Mouse (Mus musculus): Measurements from ENCODE around the gene Zfp740.
"Not testable (repeated sequence)": the region's sequence is repeated elsewhere in the genome, so short reads cannot be mapped to it uniquely, and the experiment has no call there.

The Zfp740 gene

DNA sequence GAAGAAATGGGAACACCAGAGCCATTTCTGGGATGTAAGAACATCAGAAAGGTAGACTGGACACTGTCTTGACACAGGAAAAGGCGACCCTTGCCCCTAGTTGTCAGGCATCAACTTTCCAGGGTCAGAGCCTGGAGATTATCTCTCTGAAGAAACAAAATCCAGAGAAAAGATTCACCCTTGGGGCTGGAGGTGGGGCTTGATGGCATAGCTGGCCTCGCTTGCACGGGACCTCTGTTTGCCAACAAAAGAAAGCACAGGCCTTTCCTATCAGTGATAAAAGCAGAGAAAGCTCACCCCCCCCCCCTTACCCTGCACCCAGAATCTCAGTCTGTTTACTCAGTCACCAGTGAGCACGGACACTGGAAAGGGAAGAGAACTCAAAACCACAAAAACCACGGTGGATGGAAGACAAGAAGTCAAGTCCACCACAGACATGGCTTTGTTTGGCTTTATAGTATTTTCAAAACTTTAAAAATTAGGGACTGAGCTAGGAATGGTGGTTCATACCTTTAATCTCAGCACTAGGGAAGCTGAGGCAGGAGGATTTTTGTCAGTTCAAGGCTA, 10.1 kb upstream of the Zfp740 start:
- DNase-seq (ENCODE audit: low spot score in 2 of 2), result no peak

DNA sequence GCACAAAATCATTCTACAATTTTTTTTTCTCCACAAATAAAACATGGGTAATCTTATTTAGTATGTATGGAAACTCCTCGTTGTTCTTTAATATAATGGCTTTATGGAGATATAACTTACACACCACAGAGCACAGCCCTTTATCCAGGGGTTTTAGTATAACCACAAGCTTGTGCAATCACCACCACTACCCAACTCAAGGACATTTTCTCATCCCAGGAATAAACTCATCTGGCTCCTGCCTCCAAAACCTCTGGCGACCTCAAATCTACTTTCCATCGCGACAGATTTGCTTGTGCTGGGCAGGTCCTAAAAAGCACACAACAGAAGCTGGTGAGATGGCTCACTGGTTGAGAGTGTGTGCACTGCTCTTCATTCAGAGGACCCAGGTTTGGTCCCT, 9.4 kb upstream of the Zfp740 start:
- no peak for DNase-seq (ENCODE audit: low spot score in 2 of 2)

DNA sequence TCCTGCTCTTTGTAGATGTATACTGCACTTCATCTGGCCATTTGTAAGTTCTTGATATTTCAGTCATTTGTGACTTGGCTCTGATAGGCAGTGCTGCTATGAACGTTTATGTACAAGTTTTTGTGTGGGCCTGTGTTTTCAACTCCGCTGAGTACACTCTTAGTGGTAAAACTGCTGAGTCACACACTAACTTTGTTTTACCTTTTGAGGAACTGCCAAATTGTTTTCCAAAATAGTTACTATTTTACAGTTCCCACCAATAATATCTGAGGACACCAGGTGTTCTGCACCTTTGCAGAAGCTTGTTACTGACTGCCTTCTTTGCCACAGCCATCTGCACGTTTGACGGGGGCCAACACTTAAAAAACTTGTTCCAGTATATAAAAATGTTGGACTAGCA, 8.6 kb upstream of the Zfp740 start:
- no peak for DNase-seq (ENCODE audit: low spot score in 2 of 2)

DNA sequence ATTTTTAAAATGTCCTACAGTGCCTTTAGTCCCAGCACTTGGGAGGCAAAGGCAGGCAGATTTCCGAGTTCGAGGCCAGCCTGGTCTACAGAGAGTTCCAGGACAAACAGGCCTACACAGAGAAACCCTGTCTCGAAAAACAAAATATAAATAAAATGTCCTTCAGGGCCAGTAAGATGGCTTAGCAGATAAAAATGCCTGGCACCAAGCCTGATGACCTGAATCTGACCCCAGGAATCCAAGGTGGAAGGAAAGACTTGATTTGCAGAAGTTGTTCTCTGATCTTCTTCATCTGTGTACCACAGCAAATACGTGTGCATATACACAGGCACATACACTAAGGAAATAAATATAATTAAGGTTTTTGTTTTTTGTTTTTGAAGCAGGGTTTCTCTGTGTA, 7.7 kb upstream of the Zfp740 start:
- DNase-seq (ENCODE audit: low spot score in 2 of 2), result no peak

DNA sequence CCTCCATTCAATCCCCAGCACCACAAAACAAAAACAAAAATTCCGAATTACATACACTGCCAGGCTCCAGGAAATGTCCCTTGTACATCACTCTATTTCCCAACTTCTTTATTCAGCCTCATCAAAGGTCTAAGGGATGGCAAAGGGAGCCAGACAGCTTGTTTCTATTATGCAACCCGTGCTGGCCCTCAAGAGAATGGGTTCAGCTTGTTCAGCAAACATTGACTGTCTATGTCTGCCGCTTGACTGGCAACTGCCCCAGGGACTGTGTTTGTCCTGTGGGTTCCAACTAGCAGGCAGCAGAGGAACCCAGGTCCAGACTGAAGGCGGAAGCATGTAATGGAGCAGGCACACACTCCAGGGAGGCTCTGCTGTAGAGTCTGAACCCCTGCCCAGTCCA, 4.2 kb upstream of the Zfp740 start:
- DNase-seq (ENCODE audit: low spot score in 2 of 2), result no peak

DNA sequence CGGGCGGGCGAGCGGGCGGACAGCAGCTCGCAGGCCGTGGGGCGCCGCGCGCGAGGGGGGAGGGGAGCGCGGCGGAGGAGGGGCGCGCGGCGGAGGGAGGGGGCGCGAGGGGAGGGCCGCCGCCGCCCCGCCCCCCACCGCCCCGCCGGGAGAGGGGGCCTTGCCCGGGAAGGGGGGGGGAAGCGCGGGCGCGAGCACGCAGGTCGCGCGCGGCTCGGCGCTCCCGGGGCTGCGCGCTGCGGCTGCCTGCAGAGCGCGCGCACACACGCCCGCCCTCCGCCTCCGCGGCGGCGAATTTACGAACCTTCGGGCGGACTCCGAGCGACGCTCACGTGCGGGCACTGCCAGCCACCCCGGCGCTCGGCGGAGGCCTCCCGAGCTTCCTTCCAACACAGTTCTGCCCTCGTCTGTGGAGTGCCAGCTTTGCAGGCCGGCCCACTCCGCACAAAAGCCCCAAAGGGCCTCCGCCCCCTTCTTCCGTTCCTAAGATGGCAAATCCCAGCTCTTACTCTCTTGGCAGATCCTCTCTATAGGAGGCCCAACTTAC, 859 bp downstream of the Zfp740 start:
- peak; percentile 68 to 72 for DNase-seq (ENCODE audit: low spot score in 2 of 2)

DNA sequence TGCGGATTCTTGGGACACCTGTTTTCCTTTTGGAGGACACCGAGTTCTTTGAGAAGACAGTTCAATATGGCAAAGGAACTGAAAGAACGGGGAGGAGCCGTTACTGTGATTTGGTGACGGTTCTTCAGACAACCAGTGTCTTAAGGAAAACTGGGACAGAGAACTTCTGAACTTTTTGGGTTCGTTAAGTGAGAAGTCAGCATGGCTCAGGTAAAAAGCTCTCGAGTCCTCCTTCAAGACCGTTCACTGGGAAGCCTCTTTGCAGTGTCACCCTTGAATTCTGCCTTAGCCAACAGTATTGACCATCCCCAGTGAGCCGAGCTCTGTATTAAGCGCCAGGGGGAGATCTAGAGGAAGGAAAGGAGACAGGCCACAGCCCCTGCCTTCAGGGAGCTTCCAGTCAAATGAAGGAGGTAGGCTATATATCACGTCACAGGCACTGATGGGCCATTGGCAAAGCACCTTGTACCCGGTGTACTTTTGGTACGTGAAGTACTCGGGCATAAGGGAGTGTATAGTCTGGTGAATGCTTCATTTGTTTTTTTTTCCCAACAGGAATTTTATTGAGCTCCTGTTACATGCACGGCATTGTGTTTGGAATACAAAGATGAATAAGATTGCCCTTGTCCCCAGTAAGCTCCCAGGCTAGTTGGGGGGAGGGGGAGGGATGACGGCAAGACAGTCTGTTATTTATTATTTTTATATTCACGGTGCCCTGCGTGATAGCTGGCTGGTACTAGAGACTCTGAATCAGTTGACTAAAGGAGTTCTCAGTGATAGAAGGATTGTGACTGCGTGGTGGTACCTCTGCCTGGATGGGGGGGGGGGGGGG, 1.8 kb downstream of the Zfp740 start, which contains the start of gene Csad:
Csad (minus strand) TSS at position 51 of the 832 bp plus-strand sequence.
- DNase-seq (ENCODE audit: low spot score in 2 of 2), result no peak

DNA sequence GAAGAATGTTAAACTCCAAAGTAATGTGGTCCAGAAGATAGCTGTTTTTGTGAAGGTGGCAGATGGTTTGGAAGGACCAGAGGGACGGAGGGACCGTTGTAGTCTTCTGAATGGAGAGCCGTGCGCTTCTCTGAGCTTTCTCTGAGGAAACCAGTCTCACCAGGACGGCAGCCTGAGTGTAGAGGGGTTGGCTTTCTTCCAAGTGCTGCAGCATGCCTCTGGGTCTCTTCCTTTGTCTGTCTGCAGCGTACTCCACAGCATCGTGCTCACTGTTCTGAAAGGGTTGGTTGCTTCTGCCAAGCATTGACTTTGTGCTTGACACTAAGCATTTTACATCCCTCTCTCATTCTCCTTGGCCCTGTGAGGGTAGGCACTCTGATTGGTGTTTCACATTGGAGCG, 2.7 kb downstream of the Zfp740 start:
- DNase-seq (ENCODE audit: low spot score in 2 of 2), result no peak

DNA sequence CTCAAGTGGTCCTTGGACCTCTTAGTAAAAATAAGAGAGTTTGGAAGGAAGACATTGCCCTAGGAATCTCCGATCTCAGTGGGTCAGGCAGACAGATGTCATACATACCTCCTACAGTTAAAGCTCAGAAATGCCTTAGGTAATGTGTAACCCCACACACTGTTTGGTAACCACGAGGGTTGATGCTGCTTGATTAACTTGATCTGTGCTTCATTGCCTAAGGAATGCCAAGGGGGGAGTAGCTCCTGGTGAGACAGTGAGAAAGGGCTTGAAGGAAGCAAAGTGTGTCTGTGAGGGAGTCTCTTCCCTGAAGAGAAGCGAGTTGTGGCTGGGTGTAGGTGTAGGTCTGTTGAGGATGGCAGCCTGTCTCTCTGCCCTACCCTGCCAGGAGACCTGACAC, 4.3 kb downstream of the Zfp740 start:
- no peak for DNase-seq (ENCODE audit: low spot score in 2 of 2)

DNA sequence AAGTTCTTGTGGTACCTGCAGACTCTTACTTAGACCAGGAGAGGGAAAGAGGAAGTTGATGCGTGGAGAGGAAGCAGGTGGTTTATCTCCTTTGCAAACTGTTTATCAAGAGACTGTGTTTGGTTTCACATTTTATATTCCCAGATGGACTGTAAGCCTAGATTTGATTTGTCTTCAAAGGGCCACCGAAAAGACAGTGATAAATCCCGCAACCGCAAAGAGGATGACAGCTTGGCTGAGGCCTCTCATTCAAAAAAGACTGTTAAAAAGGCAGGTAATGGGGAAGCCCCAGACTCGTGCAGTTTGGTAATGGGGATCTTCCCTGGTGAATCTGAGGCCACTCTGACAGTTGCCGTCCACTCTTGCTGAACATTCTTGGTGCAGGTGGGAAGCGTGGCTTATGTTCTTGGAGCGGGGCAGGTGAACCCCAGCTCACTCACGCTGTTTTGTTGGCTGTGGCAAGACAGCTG, 5.1 kb downstream of the Zfp740 start:
- DNase-seq (ENCODE audit: low spot score in 2 of 2), result no peak

DNA sequence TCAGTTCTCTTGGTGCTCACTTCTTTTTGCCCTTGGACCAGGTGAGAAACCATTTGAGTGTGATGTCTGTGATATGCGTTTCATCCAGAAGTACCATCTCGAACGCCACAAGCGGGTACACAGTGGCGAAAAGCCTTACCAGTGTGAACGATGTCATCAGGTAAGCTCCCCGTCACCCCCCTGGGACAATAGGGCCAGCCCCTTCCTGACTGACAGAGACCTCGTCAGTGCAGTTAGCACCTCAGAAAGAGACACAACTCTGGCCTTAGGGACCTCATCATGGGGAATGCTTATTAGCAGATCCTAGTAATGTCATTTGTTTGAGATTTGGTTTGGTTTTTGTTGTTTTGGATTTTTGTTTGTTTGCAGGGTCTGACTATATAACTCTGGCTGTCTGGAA, 6.1 kb downstream of the Zfp740 start:
- DNase-seq (ENCODE audit: low spot score in 2 of 2), result no peak

DNA sequence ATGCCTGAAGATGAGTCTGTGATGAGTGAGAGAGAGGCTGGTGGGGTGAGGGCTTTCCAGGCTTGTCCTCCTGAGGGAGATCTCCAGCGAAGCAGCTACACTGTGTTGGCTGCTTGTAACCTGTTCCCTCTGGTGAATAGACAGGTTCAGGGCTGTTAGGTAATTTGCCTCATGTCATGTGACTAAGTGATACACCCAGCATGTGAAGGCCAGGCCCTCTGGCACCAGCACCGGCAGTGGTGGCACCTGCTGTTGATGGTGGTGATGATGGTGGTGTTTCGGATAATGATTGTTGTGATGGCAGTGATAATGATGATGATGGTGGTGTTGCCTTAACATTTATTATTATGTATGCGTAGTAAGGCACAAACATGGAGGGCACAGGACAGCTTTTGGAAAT, 7.8 kb downstream of the Zfp740 start:
- no peak for DNase-seq (ENCODE audit: low spot score in 2 of 2)

DNA sequence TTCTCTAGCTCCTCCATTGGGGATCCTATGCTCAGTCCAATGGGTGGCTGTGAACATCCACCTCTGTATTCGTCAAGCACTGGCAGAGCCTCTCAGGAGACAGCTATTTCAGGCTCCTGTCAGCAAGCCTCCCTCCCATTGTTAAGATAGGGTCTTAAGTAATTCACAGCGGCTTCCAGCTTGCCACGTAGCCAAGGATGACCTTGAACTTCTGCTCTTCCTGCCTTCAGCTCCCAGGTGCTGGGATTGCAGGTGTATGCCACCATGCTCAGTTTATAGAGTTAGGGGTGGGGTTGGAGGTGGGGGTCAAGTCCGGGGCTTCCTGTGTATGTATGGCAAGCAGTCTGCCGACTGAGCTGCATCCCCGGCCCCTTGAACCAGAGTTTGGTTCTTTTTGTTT, 8.8 kb downstream of the Zfp740 start:
- no peak for DNase-seq (ENCODE audit: low spot score in 2 of 2)

DNA sequence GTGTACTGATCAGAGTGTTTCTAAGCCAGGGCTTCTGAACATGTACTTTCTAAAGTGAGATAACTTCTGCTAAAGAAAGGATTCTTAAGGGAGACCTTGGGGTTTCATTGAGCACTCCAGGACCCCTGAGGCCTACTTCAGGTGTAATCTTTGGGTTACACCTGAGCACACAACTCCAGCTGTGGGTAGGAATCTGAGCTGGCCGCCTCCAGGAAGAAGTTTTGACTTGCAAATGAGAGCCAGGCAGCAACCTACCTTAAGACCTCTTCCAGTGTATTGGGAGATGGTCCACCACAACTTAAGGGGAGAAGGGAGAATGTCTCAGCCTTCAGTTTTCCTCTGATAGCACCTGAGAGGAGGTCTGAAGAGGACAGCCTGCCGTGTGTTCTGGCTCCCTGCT, 11.1 kb downstream of the Zfp740 start:
- no peak for DNase-seq (ENCODE audit: low spot score in 2 of 2)

DNA sequence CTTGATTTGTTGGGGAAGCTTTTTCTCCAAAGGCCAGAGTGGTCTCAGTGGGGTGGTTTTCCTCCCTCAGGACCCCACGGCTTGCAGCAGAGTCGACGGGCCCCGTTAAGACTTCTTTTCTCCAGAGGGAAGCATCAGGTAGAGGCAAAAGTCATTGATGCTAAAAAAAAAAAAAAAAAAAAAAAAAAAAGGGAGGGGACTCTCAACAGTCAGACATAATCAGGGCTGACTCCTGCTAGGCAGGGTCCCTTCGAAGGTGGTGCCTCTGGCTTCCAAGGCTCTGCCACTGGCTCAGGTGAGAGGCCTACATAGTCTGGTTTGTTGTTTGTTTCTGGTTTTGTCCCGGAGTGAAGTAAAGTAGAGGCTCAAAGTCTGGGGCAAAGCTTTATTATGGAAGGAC, 12.6 kb downstream of the Zfp740 start:
- no peak for DNase-seq (ENCODE audit: low spot score in 2 of 2)

DNA sequence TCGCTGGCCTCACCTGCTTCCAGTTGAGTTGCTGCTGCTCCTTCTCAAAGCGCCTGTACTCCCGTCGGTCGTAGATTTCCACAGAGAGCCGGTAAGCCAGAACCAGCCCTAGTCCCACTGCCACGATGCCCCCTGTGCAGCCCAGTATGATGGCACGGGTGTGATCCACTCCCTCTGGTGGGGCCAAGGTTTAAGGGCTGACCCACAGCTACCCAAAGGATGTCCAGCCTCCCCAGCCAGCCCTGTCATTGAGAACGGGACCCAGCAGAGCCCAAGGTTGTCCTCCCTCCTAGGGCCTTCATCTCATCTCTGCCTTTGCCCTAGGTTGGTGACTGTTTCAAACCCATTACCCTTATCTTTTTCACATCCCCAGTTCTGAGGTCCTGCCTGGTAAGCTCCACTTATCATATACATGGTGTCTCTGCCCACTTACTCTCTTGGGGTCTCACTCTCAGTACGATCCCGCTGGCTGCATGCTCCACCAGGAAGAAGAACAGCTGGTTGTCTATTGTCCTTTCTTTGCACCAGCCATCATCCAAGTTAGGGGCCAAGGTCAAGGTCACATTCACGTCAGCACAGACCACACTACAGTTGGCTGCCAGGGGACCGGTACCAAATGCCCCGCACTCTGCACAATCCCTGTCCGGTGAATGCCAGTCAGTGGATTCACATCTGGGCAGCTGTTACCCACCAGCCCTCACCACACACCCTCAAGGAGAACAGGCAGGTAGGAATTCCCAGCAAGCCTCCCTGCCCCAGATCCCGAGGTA, 13.6 kb downstream of the Zfp740 start:
- no peak for DNase-seq (ENCODE audit: low spot score in 2 of 2)

DNA sequence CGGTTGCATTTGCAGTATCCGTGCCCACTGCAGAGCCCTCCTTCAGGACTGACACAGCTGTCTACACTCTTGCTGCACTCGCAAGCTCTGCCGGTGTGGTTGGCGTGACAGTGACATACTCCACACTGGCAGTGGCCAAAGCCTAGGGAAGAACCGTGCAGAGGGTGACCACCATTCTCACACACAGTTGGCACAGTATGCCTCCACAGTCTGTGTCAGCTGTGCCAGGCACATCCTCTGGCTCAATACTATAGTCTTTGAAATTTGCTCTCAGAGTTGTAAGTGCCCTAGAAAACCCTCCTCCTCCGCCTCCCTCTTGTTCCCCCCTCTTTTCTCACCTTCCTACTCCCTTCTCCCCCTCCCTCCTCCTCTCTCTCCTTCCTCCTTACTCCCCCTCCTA, 14.3 kb downstream of the Zfp740 start:
- DNase-seq (ENCODE audit: low spot score in 2 of 2), result no peak

DNA sequence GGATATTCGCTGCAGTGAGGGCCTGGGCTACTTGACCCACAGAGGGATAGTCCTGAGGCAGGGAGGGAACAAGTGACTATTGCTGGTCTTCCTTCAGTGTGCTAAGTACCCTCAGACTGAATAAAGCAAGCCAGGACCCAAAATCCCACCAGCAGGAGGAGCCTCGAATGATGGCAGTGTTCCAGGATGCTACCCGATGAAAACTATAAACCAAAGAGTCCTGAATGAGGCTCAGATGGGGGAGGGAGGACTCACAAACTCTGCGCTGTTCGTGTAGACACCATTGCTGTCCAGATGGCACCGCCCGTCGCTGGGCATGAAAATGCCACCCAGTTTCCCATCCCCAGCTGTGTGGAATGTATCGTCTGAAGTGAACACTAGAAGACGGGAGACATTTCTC, 19.3 kb downstream of the Zfp740 start:
- no peak for DNase-seq (ENCODE audit: low spot score in 2 of 2)

DNA sequence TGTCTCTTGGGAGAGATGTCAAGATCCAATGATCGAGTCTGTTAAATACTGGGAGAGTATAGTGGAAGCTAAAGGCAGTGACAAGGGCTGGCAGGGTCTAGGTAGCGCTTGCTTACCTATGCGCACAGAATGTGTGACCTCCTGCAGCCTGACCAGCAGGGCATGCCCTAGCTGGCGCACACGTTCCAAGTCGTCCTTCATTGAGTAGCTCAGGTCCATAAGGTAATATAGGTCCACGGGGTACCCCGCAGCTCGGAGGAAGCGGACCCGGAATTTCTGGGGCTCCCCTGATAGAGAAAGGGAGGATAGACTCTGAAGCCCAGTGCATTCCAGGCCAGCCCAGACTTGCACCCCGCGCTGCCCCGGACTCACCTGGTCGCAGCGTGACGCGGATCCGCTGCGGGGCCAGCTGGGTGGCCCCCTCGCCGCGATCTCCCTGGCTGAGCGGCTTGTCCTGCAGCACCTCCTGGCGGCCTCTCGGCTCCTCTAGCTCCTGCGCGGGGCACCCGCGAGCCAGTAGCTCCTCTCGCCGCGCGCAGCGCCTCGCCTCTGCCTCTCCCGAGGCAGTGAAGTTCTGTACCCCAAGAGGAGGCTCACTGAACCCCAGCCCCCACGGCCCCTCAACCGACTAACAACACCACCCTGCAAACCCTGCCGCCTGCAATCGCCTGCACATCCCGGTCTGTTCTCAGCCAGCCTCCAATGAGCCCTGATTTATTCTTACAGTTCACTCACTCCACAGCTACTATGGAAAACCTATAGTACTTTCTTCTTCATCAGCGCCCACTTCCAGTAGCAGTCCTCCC, 21.3 kb downstream of the Zfp740 start:
- DNase-seq (ENCODE audit: low spot score in 2 of 2), result peak; percentile 77 to 81

DNA sequence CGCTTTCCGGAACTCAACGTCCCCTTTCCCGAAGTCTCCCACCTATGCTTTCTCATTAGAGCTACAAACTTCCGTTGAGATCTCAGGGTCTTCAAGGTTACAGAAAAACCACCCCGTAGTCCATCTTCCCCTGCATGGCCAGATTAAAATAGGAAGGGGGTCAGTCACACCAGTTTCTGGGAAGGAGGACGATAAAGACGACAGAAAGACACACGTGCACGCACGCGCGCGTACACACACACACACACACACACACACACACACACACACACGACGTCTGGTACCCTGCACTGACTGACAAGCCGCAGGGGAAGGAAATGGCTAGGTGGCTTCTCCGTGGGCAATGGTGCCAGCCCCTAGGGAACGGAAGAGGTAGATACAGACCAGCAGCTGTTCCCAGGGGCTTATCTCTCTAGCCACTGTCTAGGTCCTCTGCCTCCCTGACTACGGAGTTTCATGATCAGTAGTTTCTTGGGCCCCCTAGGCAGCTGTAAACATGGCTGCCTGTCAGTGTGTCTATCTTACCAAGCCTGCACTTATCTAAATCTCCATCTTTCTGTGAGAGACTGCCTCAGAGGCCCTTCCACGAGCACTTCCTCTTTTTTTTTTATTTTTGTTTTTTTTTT, 22.1 kb downstream of the Zfp740 start:
- no peak for DNase-seq (ENCODE audit: low spot score in 2 of 2)

DNA sequence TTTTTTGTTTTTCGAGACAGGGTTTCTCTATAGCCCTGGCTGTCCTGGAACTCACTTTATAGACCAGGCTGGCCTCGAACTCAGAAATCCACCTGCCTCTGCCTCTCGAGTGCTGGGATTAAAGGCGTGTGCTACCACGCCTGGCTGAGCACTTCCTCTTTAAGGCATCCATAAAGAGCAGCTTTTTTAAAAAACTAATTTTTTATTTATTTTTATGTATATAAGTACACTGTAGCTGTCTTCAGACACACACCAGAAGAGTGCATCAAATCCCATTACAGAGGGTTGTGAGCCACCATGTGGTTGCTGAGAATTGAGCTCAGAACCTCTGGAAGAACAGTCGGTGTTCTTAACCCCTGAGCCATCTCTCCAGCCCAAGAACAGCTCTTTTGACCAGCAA, 22.6 kb downstream of the Zfp740 start:
- not testable (repeated sequence) for DNase-seq (ENCODE audit: low spot score in 2 of 2)
